Mouse (Mus musculus) megakaryocyte, embryonic 14.5 days (primary cell): Measurements from ENCODE around the gene Eid2. TPM values are rescaled to one million over a fixed set of nuclear protein-coding genes. Genes with fewer than 3 reads are reported as not detected.

ENCODE experiments used
- H3K27me3 ChIP-seq: replicated peaks from 2 replicates; pipeline ENCODE3; 2012; ENCODE audit warnings: inconsistent platforms
- H3K36me3 ChIP-seq: replicated peaks from 2 replicates; pipeline ENCODE3; 2012; ENCODE audit warnings: low read length, inconsistent platforms, mixed read lengths
- H3K4me1 ChIP-seq: 2 replicates; pipeline ENCODE4 v1.6.1; 2012; ENCODE audit warnings: inconsistent platforms
- H3K4me3 ChIP-seq: replicated peaks from 2 replicates; pipeline ENCODE3; 2012; ENCODE audit warnings: moderate library complexity, mild to moderate bottlenecking, inconsistent platforms
- H3K9me3 ChIP-seq: 2 replicates; pipeline ENCODE4 v1.6.1; 2012; ENCODE audit warnings: inconsistent platforms
- FLI1 ChIP-seq: IDR thresholded peaks from 2 replicates; pipeline ENCODE4 v1.6.1; 2012; ENCODE audit warnings: low read length, inconsistent platforms, mixed read lengths
- GATA1 ChIP-seq: IDR thresholded peaks from 3 replicates; pipeline ENCODE4 v1.6.1; 2012; ENCODE audit warnings: mixed read lengths, low read length, inconsistent platforms, borderline replicate concordance
- polyA plus RNA-seq: library from polyadenylated mRNA; stranded (reverse); fragments of >175 nt; gene quantifications from 2 replicates; pipeline ENCODE4 v1.2.3, GENCODE M21; 2012; ENCODE audit warnings: low replicate concordance; ENCODE audit not compliant: insufficient read depth

Eid2 gene
- polyA plus RNA-seq, 1 experiment: 8.1 TPM

DNA sequence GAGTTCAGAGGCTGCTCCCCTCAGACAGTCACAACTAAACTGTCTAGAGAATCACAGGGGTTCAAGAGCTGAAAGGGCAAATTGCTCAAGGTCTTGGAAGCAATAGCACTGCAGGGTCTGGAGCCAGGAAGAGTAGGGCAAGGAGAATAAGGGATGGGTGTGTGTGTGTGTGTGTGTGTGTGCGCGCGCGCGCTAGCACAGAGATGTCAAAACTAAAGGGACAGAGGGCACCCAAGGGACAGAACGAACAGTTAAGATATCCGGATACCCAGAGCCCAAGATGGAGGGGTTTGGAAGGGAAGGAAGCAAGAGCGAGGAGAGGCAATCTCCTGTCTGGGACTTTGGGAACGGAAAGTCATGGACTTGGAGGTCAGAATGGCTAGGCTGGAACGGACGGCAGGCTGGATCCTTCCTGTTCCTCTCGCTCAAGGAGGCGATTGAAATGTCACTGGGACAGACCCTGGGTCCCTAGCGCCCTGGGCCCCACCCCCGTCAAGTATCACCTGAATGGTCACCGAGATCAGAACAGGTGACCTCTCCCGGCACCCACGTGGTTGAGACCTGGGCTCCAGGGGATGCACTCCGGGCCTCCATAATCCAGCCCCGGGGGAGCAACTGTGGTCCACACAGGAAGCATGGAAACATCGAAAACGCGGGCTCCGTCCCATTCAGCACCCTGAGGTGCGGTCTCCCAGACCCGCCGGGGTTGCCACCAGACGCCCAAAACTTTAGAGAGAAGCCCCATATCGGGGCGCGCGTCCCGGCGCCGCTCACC lies 43.7 kb downstream of the Eid2 start:
- Histone ChIP-seq H3K36me3 (peaks cover 68% of the 10 kb centered on the region), H3K4me1 (peaks cover 30% of the 10 kb centered on the region), H3K9me3 (no peaks in the 10 kb centered on the region), H3K27me3 (no peaks in the 10 kb centered on the region), H3K4me3 (peak overlapping the region; percentile 96)
- TF ChIP-seq FLI1 (no peak), GATA1 (no peak)

DNA sequence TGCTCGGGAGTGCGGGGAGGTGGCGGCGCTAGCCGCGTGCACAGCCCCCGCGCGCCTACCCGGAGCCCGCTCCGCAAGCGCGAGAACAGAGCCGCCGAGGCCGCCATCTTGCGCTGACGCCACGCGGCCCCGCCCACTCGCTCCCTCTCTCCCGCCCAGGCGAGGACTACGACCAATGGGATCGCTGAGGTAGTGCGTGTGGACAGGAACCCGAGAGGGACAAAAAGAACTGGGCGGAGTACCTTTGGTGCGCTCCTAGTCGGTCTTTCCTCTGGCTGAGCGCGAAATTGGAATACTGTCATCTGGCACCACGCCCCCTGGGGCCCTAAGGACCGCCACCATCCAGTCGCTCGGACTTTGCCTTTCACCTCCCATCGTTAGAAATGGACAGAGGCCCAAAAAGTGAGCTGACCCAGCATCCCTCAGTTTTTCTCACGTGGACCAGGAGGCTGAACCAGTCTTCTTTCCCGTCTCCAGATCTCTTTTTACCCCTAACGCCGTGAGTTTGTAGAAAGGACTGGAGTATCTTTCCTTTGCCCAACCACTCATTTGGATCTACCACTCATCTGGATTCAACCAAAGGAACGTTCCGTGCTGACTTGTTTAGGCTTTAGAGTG lies 44.4 kb downstream of the Eid2 start, which contains the start of gene Timm50:
Gene Timm50, minus strand, starts transcription at position 147 of the 618 bp plus-strand sequence.
- peaks cover 68% of the 10 kb centered on the region for H3K36me3 ChIP-seq

DNA sequence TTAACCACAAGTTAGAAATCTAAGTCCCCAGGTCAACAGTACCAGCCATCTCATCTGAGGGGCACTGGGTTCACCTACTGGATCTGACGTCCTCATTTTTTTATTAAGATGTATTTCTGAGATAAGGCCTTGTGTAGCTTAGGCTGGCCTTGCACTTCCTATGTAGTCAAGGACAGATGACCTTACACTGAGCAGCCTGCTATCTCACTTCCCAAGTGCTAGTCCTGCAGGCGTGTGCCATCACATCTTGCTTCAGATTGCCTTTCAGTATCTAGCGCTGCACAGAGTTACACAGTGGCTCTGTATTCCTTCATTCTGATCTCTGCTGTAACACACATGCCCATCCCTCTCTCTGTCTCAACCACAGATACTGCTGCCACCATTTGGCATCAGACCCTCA lies 50.4 kb downstream of the Eid2 start:
- Histone ChIP-seq H3K36me3 (peaks cover 91% of the 10 kb centered on the region), H3K9me3 (no peaks in the 10 kb centered on the region), H3K4me3 (no peak overlapping the region), H3K27me3 (no peaks in the 10 kb centered on the region), H3K4me1 (peaks cover 17% of the 10 kb centered on the region)
- TF ChIP-seq GATA1 (no peak), FLI1 (no peak)

More for the DNA sequence above, 44.4 kb downstream of the Eid2 start, which contains the start of gene Timm50:
- H3K4me3 ChIP-seq: peak within 1 kb of the TSS; percentile 96
- H3K4me1 ChIP-seq: peaks cover 30% of the 10 kb centered on the region
- no peak for TF ChIP-seq GATA1
- TF ChIP-seq FLI1: no peak
- H3K27me3 ChIP-seq: no peaks in the 10 kb centered on the region
- no peaks in the 10 kb centered on the region for H3K9me3 ChIP-seq

DNA sequence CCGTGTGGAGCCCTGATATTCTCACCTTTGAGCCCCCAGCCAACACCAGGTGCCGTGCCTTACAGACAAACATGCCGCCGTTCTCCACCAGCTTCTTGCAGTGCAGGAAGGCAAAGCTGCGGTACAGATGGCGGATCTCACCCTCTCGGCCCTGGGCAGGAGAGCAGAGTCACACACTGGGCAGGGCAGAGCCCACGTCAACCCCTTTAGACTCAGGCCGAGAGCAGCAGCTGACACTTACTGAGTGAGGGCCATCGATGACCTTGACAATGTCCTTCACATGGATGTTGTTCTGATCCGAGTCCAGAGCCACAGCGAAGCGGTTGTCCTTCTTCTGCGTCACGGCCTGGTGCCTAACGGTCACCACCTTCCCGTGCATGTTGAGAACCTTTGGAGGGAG lies 51.0 kb downstream of the Eid2 start:
- H3K4me3 ChIP-seq: no peak overlapping the region
- H3K9me3 ChIP-seq: no peaks in the 10 kb centered on the region
- peaks cover 16% of the 10 kb centered on the region; the same call in 1 of the 2 replicates for H3K4me1 ChIP-seq
- TF ChIP-seq FLI1 (no peak), GATA1 (no peak)
- peaks cover 98% of the 10 kb centered on the region for H3K36me3 ChIP-seq
- H3K27me3 ChIP-seq: no peaks in the 10 kb centered on the region

Other genes with a start within 250 kb of the Eid2 start
- gene Psmc4, start 217.8 kb upstream of the Eid2 start, polyA plus RNA-seq: 74.2 and 91.6 TPM in 2 replicates
- 0.04 TPM in 1 of 2 replicates, not detected in the other for gene Fcgbp, start 196.6 kb upstream of the Eid2 start, polyA plus RNA-seq
- not detected in 2 replicates for gene 9530053A07Rik, start 138.4 kb upstream of the Eid2 start, polyA plus RNA-seq
- 156 and 233 TPM in 2 replicates for gene Fbl, start 98.2 kb upstream of the Eid2 start, polyA plus RNA-seq
- gene Dyrk1b, start 88.4 kb upstream of the Eid2 start, polyA plus RNA-seq: 49.2 and 72.9 TPM in 2 replicates
- 7.4 and 27.7 TPM in 2 replicates for gene Eid2b, start 9.9 kb downstream of the Eid2 start, polyA plus RNA-seq
- gene Selenov, start 23.3 kb downstream of the Eid2 start, polyA plus RNA-seq: not detected in 2 replicates
- 0.22 TPM in 1 of 2 replicates, not detected in the other for gene Dll3, start 34.4 kb downstream of the Eid2 start, polyA plus RNA-seq
- 153 and 165 TPM in 2 replicates for gene Timm50, start 44.2 kb downstream of the Eid2 start, polyA plus RNA-seq
- gene Supt5, start 70.9 kb downstream of the Eid2 start, polyA plus RNA-seq: 73.6 and 93.3 TPM in 2 replicates
- gene Rps16, start 82.8 kb downstream of the Eid2 start, polyA plus RNA-seq: 495 and 2,789 TPM in 2 replicates
- gene Plekhg2, start 104.7 kb downstream of the Eid2 start, polyA plus RNA-seq: 13.5 and 26.9 TPM in 2 replicates
- 159 and 225 TPM in 2 replicates for gene Zfp36, start 112.4 kb downstream of the Eid2 start, polyA plus RNA-seq
- gene Med29, start 124.8 kb downstream of the Eid2 start, polyA plus RNA-seq: 15.2 and 24.0 TPM in 2 replicates
- gene Paf1, start 125.1 kb downstream of the Eid2 start, polyA plus RNA-seq: 38.6 and 78.0 TPM in 2 replicates
- 4.7 and 41.3 TPM in 2 replicates for gene Gmfg, start 169.6 kb downstream of the Eid2 start, polyA plus RNA-seq
- gene Lrfn1, start 184.1 kb downstream of the Eid2 start, polyA plus RNA-seq: 3.4 and 4.0 TPM in 2 replicates
- not detected in 2 replicates for gene Ifnl2, start 242.6 kb downstream of the Eid2 start, polyA plus RNA-seq